Mouse (Mus musculus): ENCODE results near the gene Taf5. TPM values are rescaled to one million over a fixed set of nuclear protein-coding genes. Genes with fewer than 3 reads are reported as not detected.
A peak's percentile ranks its signal among the peaks of the same experiment; 100 is the strongest.

Gene Taf5
- polyA plus RNA-seq (2015; fragmentation: Nextera tagmentation; extraction: Ambion mirVana) = 2.6 and 3.2 TPM in 2 replicates

DNA sequence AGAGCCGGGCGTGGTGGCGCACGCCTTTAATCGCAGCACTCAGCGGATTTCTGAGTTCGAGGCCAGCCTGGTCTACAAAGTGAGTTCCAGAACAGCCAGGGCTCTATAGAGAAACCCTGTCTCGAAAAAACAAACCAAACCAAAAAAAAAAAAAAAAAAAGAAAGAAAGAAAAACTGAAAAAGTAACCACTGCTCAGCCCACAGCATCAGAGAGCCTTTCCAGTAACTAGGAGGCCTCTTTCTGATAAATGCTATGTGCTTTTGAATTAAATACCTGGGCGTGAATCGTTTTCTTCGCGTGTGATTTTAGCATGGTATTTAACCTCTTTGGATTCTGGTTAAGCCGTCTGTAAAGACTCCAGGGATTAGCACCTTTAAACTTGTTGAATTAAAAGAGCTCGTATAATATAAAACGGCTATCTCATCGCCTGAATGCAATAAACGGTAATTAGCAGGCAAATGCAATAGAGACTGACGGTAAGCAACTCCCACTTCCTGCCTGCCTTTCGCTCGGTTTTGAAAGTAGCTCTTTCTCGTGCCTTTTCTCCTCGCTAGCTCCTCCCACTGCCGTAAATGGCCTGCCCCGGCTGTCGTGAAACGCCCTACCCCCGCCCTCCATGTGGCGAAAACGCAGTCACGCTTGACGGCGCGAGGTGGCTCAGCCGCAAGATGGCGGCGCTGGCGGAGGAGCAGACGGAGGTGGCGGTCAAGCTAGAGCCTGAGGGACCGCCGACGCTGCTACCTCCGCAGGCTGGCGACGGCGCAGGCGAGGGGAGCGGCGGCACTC, at the start of gene Taf5:
TSS of gene Taf5 (plus strand) at position 651 of the 787 bp plus-strand sequence.
- Histone ChIP-seq H3K27me3 (no peaks in the 10 kb centered on the region), H3K27ac (peak within 1 kb of the TSS; percentile 91), H3K4me2 (peak within 1 kb of the TSS; percentile 66), H3K9me3 (replicated peaks) (no peaks in the 10 kb centered on the region), H3K4me1 (replicated peaks) (peaks cover 13% of the 10 kb centered on the region), H3K9ac (peak within 1 kb of the TSS; percentile 98), H3K4me3 (peak within 1 kb of the TSS; percentile 99), H3K36me3 (peaks cover 9% of the 10 kb centered on the region)
- peak; percentile 76 for ATAC-seq (replicated peaks; ENCODE audit: insufficient number of reproducible peaks, insufficient read depth, low FRiP score, low read depth)
- 10% methylated on average over 49 of the region's 49 CpGs for WGBS

DNA sequence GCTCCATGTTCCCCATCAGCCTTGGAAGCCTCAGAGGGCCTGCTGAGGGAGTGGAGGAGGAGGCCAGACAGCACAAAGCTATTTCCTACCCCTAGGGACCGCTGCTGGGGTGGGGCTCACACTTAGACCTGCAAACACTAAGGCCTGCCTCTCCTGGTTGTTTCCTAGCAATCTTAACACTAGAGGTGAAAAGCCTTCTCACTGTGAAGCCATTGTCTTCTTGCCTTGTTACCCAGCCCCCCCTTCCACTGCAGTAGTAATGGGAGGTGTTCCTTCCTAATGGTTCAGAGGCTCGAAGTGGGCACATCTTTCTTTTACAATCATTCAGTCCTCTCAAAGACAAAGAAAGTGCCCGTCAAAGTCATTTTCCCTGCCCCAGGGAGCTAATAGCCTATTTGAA, 49.7 kb upstream of the Taf5 start:
- Histone ChIP-seq H3K9me3 (replicated peaks) (no peaks in the 10 kb centered on the region), H3K4me3 (no peak overlapping the region), H3K36me3 (no peaks in the 10 kb centered on the region), H3K9ac (no peak overlapping the region), H3K27me3 (peaks cover 59% of the 10 kb centered on the region), H3K4me1 (replicated peaks) (peaks cover 17% of the 10 kb centered on the region), H3K27ac (no peak overlapping the region), H3K4me2 (no peak overlapping the region)
- ATAC-seq (replicated peaks; ENCODE audit: insufficient number of reproducible peaks, insufficient read depth, low FRiP score, low read depth) = no peak
- 13% methylated on average over 3 of the region's 3 CpGs for WGBS

DNA sequence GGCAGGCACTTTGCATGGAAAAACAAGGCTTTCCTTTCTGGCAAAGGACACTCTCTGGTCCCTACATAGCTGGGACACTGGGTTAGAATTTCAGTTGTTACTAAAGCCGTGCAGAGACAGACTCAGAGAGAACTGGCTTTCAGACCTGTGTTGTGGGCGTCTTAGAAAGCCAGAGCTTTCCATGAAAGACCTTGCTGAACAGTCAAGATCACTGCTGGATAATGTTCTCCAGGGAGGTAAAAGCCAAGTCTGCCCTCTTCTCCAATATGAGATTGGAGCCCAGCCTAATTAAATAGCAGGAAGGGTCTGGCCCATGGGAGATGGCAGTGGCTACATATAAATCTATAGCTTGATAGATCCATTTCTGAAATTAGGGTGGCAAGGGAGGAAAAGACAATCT, 49.2 kb upstream of the Taf5 start:
- 46% methylated on average over 2 of the region's 2 CpGs for WGBS
- Histone ChIP-seq H3K27me3 (peaks cover 59% of the 10 kb centered on the region), H3K4me1 (replicated peaks) (peaks cover 17% of the 10 kb centered on the region)

DNA sequence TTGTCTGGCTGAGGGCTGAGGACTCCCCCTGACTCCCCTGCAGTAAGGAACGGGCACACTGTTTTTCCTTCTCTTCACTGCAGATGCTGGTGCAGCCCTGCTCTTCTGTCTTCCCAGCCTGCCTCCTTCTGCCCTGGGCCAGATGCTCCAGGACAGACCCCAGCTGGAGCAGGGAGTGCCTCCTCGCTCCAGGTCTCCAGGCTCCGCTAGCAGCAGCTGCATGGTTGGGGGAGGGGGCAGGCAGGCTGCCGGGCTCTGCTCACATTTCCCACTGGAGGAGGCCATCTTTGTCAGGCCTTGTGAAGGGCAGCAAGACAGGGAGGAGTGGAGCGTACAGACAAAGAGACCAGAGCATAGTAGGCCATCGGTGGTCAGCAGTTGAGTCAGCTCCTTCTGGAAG, 48.2 kb upstream of the Taf5 start:
- peaks cover 49% of the 10 kb centered on the region for H3K27me3 ChIP-seq
- no peak overlapping the region for H3K4me2 ChIP-seq
- 31% methylated on average over 6 of the region's 6 CpGs for WGBS
- H3K9me3 ChIP-seq (replicated peaks) = no peaks in the 10 kb centered on the region
- H3K9ac ChIP-seq = no peak overlapping the region
- H3K4me3 ChIP-seq = no peak overlapping the region
- ATAC-seq (replicated peaks; ENCODE audit: insufficient number of reproducible peaks, insufficient read depth, low FRiP score, low read depth) = no peak
- no peak overlapping the region for H3K27ac ChIP-seq
- H3K36me3 ChIP-seq = no peaks in the 10 kb centered on the region
- H3K4me1 ChIP-seq (replicated peaks) = peaks cover 15% of the 10 kb centered on the region

More for the DNA sequence above, 49.2 kb upstream of the Taf5 start:
- no peak for ATAC-seq (replicated peaks; ENCODE audit: insufficient number of reproducible peaks, insufficient read depth, low FRiP score, low read depth)
- no peaks in the 10 kb centered on the region for H3K9me3 ChIP-seq (replicated peaks)
- no peak overlapping the region for H3K4me3 ChIP-seq
- no peak overlapping the region for H3K4me2 ChIP-seq
- H3K9ac ChIP-seq = no peak overlapping the region
- no peak overlapping the region for H3K27ac ChIP-seq
- no peaks in the 10 kb centered on the region for H3K36me3 ChIP-seq

DNA sequence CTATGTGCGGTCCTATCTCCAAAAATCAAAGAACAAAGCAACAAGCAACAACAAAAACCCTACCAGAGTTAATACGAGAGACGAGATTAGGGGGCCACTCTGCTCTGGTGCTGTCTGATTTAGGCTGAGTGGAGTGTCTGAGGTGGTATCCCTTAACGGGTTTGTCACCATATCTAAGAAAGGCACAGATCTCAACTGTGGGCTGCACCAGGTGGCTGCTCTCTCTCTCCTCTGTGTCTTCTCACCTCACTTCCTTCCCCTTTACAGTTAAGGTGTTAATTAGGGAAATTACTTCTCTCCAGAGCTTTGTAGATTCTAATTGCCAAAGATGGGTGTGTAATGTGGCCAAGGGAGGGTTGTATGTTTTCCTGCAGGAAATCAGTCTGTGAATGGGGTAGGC, 44.8 kb upstream of the Taf5 start:
- no peak overlapping the region for H3K4me3 ChIP-seq
- H3K4me1 ChIP-seq (replicated peaks) = 0 out of 2 replicates have a peak, but pooled peaks cover 2% of the 10 kb centered on the region
- no peaks in the 10 kb centered on the region for H3K36me3 ChIP-seq
- no peak for ATAC-seq (replicated peaks; ENCODE audit: insufficient number of reproducible peaks, insufficient read depth, low FRiP score, low read depth)
- no peak overlapping the region for H3K27ac ChIP-seq
- peaks cover 24% of the 10 kb centered on the region for H3K27me3 ChIP-seq
- H3K9me3 ChIP-seq (replicated peaks) = no peaks in the 10 kb centered on the region
- WGBS = 70% methylated on average over 4 of the region's 4 CpGs
- no peak overlapping the region for H3K9ac ChIP-seq
- H3K4me2 ChIP-seq = no peak overlapping the region

DNA sequence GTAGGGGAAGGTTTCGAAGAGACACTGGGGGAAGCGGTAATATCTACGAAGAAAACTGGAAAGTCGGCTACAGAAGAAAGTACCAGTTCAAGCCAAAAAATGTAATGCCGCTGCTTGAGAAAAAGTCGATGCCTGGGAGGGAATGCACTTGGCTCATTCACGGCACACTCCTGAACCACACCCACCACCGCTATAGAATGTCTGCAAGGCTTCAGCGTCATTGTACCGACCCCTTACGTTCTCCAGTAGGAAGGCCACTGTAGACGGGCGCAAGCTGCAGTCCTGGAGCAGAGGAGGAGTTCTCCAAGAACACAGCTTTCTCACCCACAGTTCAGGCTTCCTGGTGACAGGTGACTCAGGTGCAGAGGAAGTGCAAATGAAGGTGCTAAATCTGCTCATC, 44.0 kb upstream of the Taf5 start:
- no peaks in the 10 kb centered on the region for H3K9me3 ChIP-seq (replicated peaks)
- H3K9ac ChIP-seq = no peak overlapping the region
- H3K4me1 ChIP-seq (replicated peaks) = 0 out of 2 replicates have a peak, but pooled peaks cover 2% of the 10 kb centered on the region
- H3K4me3 ChIP-seq = no peak overlapping the region
- H3K36me3 ChIP-seq = no peaks in the 10 kb centered on the region
- no peak overlapping the region for H3K4me2 ChIP-seq
- no peak for ATAC-seq (replicated peaks; ENCODE audit: insufficient number of reproducible peaks, insufficient read depth, low FRiP score, low read depth)
- 79% methylated on average over 13 of the region's 13 CpGs for WGBS
- no peak overlapping the region for H3K27ac ChIP-seq
- peaks cover 15% of the 10 kb centered on the region for H3K27me3 ChIP-seq

DNA sequence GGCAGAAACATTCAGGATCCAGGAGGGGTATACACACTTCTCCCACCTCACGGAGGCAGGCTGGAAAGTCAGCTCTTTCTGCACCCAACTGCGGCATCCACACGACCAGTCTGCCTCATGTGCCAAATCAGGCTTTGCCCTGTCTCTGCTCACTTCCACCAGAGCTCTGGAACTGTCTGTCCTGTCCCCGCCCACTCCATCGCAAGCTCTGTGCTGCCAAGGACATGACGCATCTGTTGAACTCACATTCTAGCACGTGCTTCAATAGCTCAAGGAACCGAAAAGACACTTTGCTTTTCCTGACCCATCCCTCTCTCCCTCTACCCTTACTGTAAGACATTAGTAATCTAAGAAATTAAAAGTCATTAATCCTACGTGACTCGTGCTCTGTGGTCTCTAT, 42.6 kb upstream of the Taf5 start:
- ATAC-seq (replicated peaks; ENCODE audit: insufficient number of reproducible peaks, insufficient read depth, low FRiP score, low read depth) = no peak
- Histone ChIP-seq H3K27me3 (peaks cover 7% of the 10 kb centered on the region), H3K36me3 (no peaks in the 10 kb centered on the region), H3K9ac (no peak overlapping the region), H3K9me3 (replicated peaks) (no peaks in the 10 kb centered on the region), H3K4me2 (no peak overlapping the region), H3K4me1 (replicated peaks) (0 out of 2 replicates have a peak, but pooled peaks cover 2% of the 10 kb centered on the region), H3K4me3 (no peak overlapping the region), H3K27ac (no peak overlapping the region)
- 48% methylated on average over 10 of the region's 10 CpGs for WGBS

DNA sequence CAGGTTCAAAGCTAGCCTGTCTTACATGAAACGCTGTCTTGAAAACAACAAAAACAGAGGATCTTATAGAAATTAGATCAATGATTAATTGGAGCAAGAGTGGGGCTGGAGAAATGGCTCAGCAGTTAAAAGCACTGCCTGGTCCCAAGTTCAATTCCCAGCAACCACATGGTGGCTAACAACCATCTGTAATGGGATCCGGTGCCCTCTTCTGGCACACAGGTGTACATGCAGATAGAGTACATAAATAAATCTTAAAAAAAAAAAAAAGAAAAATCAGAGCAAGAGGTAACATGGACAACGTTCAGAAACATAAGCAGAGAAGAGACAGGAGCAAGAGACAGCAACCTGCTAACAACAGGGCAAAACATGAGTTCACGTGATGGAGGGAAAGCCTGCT, 41.0 kb upstream of the Taf5 start:
- Histone ChIP-seq H3K36me3 (no peaks in the 10 kb centered on the region), H3K9me3 (replicated peaks) (no peaks in the 10 kb centered on the region), H3K4me3 (no peak overlapping the region), H3K27ac (no peak overlapping the region), H3K27me3 (peaks cover 7% of the 10 kb centered on the region), H3K4me1 (replicated peaks) (0 out of 2 replicates have a peak, but pooled peaks cover 2% of the 10 kb centered on the region), H3K9ac (no peak overlapping the region), H3K4me2 (no peak overlapping the region)
- ATAC-seq (replicated peaks; ENCODE audit: insufficient number of reproducible peaks, insufficient read depth, low FRiP score, low read depth) = no peak
- 83% methylated on average over 4 of the region's 4 CpGs for WGBS

DNA sequence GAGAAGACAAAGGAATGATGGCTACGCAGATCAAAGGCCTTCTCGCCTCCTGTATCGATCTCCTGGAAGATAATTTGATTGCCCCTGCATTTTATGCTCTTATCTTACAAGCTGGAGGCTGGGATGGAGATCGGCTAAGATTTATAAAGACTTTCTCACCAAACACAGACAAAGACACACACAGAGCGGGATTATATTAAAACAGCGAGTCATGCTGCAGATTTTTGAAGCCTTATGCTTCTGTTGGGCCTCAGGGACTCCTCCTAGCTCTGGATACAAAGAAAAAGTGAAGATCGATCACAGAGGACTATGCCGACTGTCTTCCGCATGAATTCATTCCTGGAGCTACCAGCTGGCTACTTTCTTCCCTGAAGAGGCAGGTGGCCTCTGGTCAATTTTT, 37.8 kb upstream of the Taf5 start:
- H3K27me3 ChIP-seq = no peaks in the 10 kb centered on the region
- H3K9ac ChIP-seq = no peak overlapping the region
- H3K36me3 ChIP-seq = peaks cover 7% of the 10 kb centered on the region
- no peak overlapping the region for H3K27ac ChIP-seq
- 78% methylated on average over 9 of the region's 9 CpGs for WGBS
- no peak for ATAC-seq (replicated peaks; ENCODE audit: insufficient number of reproducible peaks, insufficient read depth, low FRiP score, low read depth)
- H3K4me2 ChIP-seq = no peak overlapping the region
- H3K4me1 ChIP-seq (replicated peaks) = 0 out of 2 replicates have a peak, but pooled peaks cover 1% of the 10 kb centered on the region
- no peaks in the 10 kb centered on the region for H3K9me3 ChIP-seq (replicated peaks)
- no peak overlapping the region for H3K4me3 ChIP-seq

DNA sequence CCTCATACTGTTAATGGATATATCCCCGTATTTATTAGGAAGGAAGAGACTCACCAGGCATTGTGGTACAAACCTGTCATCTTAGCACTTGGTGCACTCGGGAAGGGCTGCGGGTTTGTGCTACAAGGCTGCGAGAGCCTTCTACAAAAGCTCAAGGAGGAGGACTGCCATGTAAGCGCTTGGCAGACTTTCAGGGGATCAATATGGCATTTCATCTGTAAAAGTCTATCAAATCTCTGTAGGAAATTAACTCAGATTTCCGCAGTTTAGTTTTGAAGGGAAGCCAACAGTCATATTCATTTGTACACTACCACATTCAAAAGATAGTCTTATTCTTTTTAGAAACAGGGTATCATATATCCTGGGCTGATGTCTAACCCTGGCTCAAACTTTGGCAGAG, 35.8 kb upstream of the Taf5 start:
- no peaks in the 10 kb centered on the region for H3K4me1 ChIP-seq (replicated peaks)
- H3K27ac ChIP-seq = no peak overlapping the region
- peaks cover 14% of the 10 kb centered on the region for H3K36me3 ChIP-seq
- no peak overlapping the region for H3K4me3 ChIP-seq
- no peak overlapping the region for H3K4me2 ChIP-seq
- ATAC-seq (replicated peaks; ENCODE audit: insufficient number of reproducible peaks, insufficient read depth, low FRiP score, low read depth) = no peak
- H3K9me3 ChIP-seq (replicated peaks) = no peaks in the 10 kb centered on the region
- H3K9ac ChIP-seq = no peak overlapping the region
- H3K27me3 ChIP-seq = no peaks in the 10 kb centered on the region
- WGBS = 89% methylated on average over 6 of the region's 6 CpGs

DNA sequence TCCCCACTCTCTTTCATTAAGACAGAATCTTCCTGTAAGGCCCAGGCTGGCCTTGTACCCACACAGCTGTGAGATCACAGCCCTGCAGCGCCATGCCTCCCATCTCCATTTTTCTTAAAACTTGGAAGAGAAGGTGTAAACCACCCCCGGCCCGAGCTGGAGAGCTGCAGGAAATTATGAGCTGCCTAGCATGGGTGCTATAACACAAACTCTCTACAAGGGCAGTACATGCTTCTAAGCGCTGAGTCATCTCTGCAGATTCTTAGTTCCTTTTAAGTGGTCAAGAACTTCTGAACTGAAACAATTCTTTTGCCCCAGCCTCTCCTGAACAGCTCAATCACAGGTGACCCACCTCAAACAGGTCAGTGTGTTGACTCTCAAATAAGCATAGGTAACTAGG, 32.6 kb upstream of the Taf5 start:
- Histone ChIP-seq H3K4me2 (no peak overlapping the region), H3K9ac (no peak overlapping the region), H3K36me3 (peaks cover 39% of the 10 kb centered on the region), H3K4me1 (replicated peaks) (no peaks in the 10 kb centered on the region), H3K9me3 (replicated peaks) (no peaks in the 10 kb centered on the region), H3K27ac (no peak overlapping the region), H3K4me3 (no peak overlapping the region), H3K27me3 (no peaks in the 10 kb centered on the region)
- 87% methylated on average over 4 of the region's 4 CpGs for WGBS
- ATAC-seq (replicated peaks; ENCODE audit: insufficient number of reproducible peaks, insufficient read depth, low FRiP score, low read depth) = no peak

DNA sequence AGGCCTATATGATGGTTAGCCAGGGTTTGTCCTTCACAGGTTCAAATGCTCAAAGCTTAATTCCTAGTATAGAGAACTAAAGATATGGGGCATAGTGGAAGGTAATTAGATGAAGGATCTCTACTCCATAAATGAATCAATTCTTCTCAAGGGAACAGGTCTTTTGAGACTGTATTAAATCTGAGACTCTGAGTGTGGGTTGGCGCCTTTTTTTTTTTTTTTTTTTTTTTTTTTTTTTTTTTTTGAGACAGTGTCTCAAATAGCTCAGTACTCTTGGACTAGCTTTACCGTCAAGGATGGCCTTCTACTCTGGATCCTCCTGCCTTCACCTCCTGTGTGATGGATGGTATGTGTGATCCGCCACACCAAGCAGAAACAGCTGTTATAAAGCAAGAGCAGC, 30.9 kb upstream of the Taf5 start:
- H3K9ac ChIP-seq = no peak overlapping the region
- H3K27ac ChIP-seq = no peak overlapping the region
- H3K27me3 ChIP-seq = no peaks in the 10 kb centered on the region
- no peaks in the 10 kb centered on the region for H3K9me3 ChIP-seq (replicated peaks)
- no peaks in the 10 kb centered on the region for H3K4me1 ChIP-seq (replicated peaks)
- no peak for ATAC-seq (replicated peaks; ENCODE audit: insufficient number of reproducible peaks, insufficient read depth, low FRiP score, low read depth)
- no peak overlapping the region for H3K4me3 ChIP-seq
- H3K4me2 ChIP-seq = no peak overlapping the region
- peaks cover 39% of the 10 kb centered on the region for H3K36me3 ChIP-seq
- 87% methylated on average over 3 of the region's 3 CpGs for WGBS
